Mouse (Mus musculus): ENCODE data around the gene Ptch1. TPM values are rescaled to one million over a fixed set of nuclear protein-coding genes. Genes with fewer than 3 reads are reported as not detected.

The Ptch1 gene
- total RNA-seq, 2 experiments from 2014 or later: 53.5 to 58.2 TPM

DNA sequence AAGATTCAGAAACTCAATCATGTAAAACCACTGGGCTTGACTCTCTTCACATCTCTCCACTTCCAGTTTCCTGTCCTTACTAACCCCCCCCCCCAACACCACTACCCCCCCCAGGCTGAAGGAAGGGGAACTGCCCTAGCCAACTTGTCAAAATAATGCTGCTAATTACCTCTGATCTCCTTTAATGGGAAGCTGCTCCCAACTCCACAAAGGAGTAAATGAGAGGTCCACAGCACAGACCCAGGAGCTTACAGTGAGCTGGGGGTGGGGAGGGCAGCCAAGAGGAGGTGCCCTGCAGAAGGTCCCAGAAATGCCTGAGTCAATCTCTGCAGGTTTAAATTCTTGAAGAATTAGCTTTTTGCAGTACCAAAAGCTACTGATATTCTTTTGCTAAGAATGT, 2.9 kb downstream of the Ptch1 start:
- H3K27ac ChIP-seq: no peak overlapping the region
- H3K4me3 ChIP-seq: no peak overlapping the region
- intact Hi-C loops (cut with DNase I): loop anchor here (5.0 kb wide), 1 partner anchor 127 kb away; no protein-coding TSS in a partner anchor
- TF ChIP-seq CTCF (IDR thresholded peaks at IDR 0.05): no peak
- DNase-seq (ENCODE audit: extremely low spot score in 1 of 2, low spot score in 2 of 2): no peak

DNA sequence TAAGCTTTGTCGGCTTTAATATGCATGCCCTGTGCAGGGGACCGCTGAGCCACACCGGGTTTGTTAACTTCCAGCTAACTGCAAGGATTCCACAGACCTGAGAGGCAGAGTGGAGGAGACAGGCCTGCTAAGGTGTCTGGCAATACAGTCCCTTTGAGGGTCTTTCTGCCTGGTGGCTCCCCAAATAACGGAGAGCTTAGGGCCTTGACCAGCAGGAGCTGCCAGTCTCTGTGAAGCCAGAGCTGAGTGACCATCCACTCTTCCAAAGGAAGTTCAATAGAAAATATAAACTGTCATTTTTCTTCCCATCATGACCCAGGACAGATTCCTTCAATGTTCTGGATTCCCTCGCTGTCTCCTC, 4.0 kb downstream of the Ptch1 start:
- DNase-seq (ENCODE audit: extremely low spot score in 1 of 2, low spot score in 2 of 2): no peak
- intact Hi-C loops (cut with DNase I): loop anchor here (10.0 kb wide), 3 partner anchors 325 to 645 kb away; partner anchors contain the start of gene Zfp367
- no peak for TF ChIP-seq CTCF (IDR thresholded peaks at IDR 0.05)
- no peak overlapping the region for H3K27ac ChIP-seq
- no peak overlapping the region for H3K4me3 ChIP-seq

DNA sequence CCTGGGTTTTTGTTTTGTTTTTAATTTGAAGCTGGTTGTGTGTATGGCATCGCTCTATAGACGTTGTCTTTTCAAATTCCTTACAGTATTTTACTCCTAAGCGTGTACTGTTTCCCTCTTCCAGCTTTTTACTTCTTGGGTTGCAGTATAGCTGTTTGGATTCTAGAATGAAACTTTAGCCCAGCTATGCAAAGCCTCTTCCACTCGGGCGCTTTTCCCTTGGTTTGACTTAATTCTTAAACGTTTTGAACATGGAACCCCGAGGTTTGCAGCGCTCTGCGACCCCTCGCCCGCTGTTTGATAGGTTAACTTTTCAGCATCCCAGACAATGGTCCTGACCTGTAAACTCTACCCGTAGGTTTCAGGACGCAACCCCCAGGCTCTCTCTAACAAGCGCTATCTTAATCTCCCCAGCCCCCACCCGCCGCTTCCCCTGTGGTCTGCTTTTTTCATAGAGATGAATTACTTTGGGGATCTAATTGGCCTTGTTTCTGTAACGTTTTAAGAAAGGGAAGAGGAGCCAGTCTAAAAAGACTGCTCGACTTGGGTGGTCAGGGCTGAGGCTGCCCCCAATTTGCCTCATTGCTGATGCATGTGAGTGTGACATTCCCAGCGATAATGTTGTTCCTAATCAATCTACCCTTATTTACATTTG, 4.5 kb downstream of the Ptch1 start:
- intact Hi-C loops (cut with DNase I): loop anchor here (10.0 kb wide), 3 partner anchors 324 to 644 kb away; partner anchors contain the start of gene Zfp367
- no peak for TF ChIP-seq CTCF (IDR thresholded peaks at IDR 0.05)
- DNase-seq (ENCODE audit: extremely low spot score in 1 of 2, low spot score in 2 of 2): no peak
- Histone ChIP-seq H3K27ac (no peak overlapping the region; the same call in 1 of the 2 replicates), H3K4me3 (peak overlapping the region; percentile 82)

DNA sequence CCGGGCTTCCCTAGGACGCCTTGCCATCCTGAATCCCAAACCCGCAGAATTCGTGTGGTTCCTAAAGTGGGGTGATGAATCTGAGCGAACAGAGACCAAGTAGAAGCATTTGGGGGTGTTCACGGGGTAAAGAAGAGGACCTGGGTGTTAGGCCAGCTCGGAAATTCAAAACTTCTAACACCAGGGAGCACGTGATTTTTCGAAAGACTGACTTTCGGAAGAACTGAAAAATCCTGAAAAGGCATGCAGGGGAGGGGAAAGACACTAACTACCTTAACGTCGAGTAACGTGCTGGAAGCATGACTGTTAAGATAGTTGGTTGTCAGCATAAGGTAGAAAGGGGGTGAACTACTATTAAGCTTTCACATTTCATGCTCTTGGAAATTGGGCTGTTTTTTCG, 5.1 kb downstream of the Ptch1 start:
- Histone ChIP-seq H3K27ac (peak overlapping the region; percentile 93), H3K4me3 (peak overlapping the region; percentile 82)
- DNase-seq (ENCODE audit: extremely low spot score in 1 of 2, low spot score in 2 of 2): no peak
- intact Hi-C loops (cut with DNase I): loop anchor here (10.0 kb wide), 3 partner anchors 324 to 644 kb away; partner anchors contain the start of gene Zfp367
- TF ChIP-seq CTCF (IDR thresholded peaks at IDR 0.05): no peak

DNA sequence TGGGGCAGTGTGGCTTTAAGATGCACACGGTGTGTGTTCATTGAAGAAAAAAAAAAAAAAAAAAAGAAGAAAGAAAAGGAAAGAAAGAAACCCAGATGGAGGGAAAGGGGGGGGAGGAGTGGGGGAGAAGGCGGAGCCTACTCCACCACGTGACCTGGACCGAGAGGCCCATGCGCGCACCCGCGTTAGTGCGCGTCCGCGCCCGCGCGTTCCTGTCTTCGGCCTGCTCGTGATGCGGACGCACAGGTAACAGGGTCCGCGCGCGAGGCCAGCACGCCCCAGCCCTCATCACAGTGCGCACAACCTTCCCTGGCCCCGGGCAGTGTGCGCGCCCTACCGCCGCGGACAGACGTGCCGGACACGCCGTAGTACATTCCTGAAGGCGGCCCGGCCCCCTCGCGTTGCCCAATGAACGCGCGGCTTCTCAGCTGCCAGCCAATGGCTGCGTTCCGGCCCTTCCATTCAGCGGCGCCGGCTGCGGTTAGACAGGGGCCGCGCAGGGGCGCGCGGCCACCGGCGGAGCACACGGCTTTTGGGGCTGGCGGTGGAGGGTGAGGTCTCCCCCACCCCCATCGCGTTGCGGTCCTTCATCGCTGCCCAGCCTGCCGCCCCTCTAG, 5.6 kb downstream of the Ptch1 start:
- intact Hi-C loops (cut with DNase I): loop anchor here (1.0 to 10.0 kb wide), 4 partner anchors 248 to 643 kb away; partner anchors contain the start of genes Ercc6l2 and Zfp367
- TF ChIP-seq CTCF (IDR thresholded peaks at IDR 0.05): no peak; the same call in none of the 2 replicates
- Histone ChIP-seq H3K4me3 (peak overlapping the region; percentile 82), H3K27ac (peak overlapping the region; percentile 93)
- peak; percentile 91 to 94 for DNase-seq (ENCODE audit: extremely low spot score in 1 of 2, low spot score in 2 of 2)

DNA sequence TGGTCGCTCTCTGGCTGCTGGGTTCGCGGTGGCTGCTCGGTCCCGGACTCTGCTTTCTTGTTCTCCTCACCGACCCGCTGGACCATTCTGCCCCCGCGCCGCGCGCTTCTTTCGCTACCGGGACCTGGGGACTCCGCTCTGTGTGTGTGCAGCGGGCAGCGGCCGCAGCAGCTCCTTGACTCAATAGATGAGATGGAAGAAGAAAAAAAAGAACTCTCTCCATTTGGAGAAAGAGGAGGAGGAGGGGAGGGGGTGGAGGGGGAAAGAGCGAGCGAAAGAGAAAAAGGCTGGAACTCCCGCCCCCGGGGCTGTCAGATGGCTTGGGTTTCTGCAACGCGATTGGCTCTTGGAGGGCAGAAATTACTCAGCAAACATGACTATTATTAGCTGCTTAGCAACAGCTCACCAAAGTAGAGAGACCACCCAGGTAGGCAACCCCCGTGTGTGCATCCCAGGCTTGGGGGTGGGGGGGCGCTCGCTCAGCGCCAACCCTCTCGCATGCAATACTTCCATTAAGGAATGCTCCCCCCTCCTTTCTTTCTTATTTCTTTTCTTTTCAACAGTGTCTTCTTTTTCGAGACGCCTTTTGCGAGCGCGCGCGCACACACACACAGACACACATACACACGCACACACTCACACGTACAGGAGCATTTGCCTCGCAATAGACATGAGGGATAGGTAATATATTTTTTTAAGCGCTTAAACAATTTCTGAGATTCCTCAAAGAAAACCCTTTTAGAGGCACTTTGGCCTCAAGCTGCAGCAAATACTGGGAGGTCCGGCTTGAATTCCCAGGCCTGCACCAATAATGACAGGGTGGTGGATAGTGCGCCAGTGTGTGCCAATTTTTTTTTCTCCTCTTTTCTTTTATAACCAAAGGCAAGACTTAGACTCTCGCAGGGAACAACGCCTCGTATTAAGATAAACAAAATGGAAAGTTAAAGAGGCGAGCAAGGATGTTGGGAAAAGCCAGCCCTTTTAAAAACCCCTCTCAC, 7.1 kb downstream of the Ptch1 start:
- TF ChIP-seq CTCF (IDR thresholded peaks at IDR 0.05): no peak
- peak overlapping the region; percentile 82 for H3K4me3 ChIP-seq
- intact Hi-C loops (cut with DNase I): loop anchor here (1.0 to 10.0 kb wide), 4 partner anchors 249 to 642 kb away; partner anchors contain the start of genes Ercc6l2 and Zfp367
- DNase-seq (ENCODE audit: extremely low spot score in 1 of 2, low spot score in 2 of 2): peak; percentile 82 to 89
- peak overlapping the region; percentile 93 for H3K27ac ChIP-seq

DNA sequence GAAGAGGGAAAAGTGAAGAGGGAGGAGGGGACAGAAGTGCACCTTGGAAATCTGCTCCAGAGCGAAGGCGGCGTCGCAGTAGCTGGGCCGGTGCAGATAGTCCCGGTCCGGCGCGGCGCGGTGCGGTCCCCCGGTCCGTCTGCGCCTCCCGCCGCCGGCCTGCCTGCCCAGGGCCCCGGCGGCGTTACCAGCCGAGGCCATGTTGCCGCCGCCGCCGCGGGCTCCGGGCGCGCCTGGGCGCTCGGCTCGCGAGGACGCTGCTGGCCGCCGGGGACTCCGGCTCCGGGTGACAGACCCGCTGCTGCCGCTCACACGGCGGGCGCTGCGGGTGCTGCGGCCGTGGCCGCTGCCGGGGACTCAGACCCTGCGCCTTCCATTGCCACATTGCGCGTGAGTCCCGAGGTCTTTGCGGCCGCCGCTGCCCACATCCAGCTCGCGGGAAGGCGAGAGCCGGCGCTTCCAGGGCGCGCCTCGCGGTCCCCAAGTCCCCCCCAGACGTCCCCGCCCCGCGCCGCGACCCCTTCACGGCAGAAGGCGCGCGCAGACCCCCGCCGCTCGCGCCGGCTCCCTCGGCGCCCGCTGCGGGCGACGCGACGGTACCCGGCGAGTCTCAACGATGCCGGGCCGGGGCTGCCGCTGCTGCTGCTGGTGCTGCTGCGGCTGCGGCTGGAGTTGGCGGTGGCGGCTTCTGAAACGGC, 7.9 kb downstream of the Ptch1 start:
- peak; percentile 46 to 57 for DNase-seq (ENCODE audit: extremely low spot score in 1 of 2, low spot score in 2 of 2)
- Histone ChIP-seq H3K4me3 (peak overlapping the region; percentile 82), H3K27ac (peak overlapping the region; percentile 93)
- no peak for TF ChIP-seq CTCF (IDR thresholded peaks at IDR 0.05)
- intact Hi-C loops (cut with DNase I): loop anchor here (10.0 kb wide), 3 partner anchors 321 to 641 kb away; partner anchors contain the start of gene Zfp367

DNA sequence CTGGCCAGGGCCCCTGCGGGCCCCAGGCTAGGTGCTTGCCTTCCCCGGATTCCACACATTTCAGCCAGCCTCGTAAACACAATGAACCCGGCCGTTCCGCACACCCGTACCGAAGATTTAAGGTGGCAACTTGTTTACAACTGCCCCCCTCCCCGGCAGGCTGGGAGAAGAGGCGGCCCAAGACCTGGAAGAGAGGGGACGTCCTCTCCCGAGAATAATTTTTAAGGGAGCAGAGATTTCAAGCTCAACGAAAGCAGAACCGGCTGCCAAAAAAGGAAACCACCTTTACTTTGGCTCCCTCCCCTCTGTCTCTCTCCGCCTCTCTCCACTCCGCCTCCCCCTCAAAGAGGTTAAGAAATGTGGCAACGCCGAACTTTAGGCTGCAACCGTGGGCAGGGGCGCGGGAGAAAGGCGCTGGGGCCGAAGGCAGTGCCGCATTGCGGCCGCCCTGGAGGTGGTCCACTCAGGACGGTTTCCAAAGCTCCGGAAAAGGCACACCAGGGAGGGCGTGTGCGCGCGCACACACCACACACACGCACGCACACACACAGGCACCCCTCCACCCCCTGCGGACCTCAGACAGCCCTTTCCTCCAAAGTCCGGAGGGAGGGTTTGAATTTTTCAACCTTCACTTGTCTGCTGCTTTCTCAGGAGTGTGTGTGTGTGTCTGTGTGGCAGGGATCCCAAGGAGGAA, 8.6 kb downstream of the Ptch1 start:
- peak; percentile 60 to 65 for DNase-seq (ENCODE audit: extremely low spot score in 1 of 2, low spot score in 2 of 2)
- intact Hi-C loops (cut with DNase I): loop anchor here (5.0 to 10.0 kb wide), 4 partner anchors 132 to 640 kb away; partner anchors contain the start of gene Zfp367
- no peak for TF ChIP-seq CTCF (IDR thresholded peaks at IDR 0.05)
- peak overlapping the region; percentile 82 for H3K4me3 ChIP-seq
- H3K27ac ChIP-seq: peak overlapping the region; percentile 93

DNA sequence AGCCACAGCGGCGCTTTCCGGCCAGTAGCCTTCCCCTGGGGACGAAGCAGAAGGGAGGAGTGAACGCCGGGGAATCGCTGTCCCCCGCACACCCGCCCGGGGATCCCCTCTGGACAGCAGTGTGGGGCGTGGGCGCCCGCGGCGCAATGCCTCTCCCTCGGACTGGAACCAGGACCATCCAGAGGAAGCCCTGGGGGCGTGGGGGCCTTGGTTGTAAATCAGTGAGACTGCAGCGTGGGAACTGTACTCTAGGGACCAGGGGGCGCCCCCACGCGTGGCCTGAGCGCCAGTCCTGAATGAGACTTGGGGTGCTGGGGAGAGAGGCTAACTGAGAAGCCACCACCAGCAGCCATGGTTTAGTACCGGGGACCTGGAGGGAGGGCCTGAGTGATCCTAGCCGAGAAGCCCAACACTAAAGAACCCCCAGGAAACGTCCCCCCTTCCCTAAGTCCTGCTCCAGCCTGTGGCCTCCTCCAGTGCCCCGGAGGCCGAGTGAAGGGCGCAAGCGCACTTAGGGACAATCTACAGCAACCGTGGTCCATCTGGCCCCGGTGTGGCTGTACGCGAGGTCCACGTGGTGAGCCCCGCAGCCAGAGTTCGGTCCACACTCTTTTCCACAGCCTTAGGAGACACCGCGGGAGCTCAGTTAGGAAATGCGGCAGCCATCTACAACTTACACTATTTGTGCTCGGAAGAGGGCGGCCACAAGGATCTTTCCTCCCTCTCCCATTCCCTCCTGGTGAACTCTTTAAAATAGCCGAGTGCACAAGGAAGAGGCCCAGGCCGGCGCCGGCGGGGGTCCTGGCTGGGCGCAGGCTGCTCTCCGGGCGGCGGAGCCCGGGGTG, 9.4 kb downstream of the Ptch1 start:
- no peak; the same call in none of the 2 replicates for TF ChIP-seq CTCF (IDR thresholded peaks at IDR 0.05)
- Histone ChIP-seq H3K27ac (peak overlapping the region; percentile 93), H3K4me3 (peak overlapping the region; percentile 82)
- DNase-seq (ENCODE audit: extremely low spot score in 1 of 2, low spot score in 2 of 2): peak; percentile 47 to 55
- intact Hi-C loops (cut with DNase I): loop anchor here (5.0 to 10.0 kb wide), 4 partner anchors 132 to 639 kb away; partner anchors contain the start of gene Zfp367

All from left cerebral cortex, adult 2 months (tissue).